Mouse (Mus musculus) sigmoid colon, adult 10 weeks (tissue): ENCODE measurements around the gene Mecp2. TPM values are rescaled to one million over a fixed set of nuclear protein-coding genes. Genes with fewer than 3 reads are reported as not detected.

Experiments
- polyA plus RNA-seq: library from polyadenylated mRNA; stranded (reverse); fragments of 350-450 nt; fragmentation: Illumina TruSeq; extraction: RNeasy Lipid Tissue Mini Kit (QIAGEN cat#74804); gene quantifications from one replicate; pipeline ENCODE4 v1.2.3, GENCODE M21; 2014; ENCODE audit warnings: low read depth, low replicate concordance

The Mecp2 gene
- polyA plus RNA-seq, result 18.2 TPM

GRCm38 (mm10) chrX:74135263-74135662 lies at the start of gene Mecp2:
Gene Mecp2 (minus strand): TSS chrX:74135363.

GRCm38 (mm10) chrX:74176959-74177358 lies 41.8 kb upstream of the Mecp2 start, which contains the start of gene Tktl1:
Gene Tktl1 (plus strand): TSS chrX:74177259.

GRCm38 (mm10) chrX:74167738-74168137 lies 32.6 kb upstream of the Mecp2 start, which contains the start of gene Tex28:
Gene Tex28 (minus strand): TSS chrX:74167838.

GRCm38 (mm10) chrX:74127164-74127563 lies 8.0 kb downstream of the Mecp2 start, which contains the start of gene Opn1mw:
Gene Opn1mw (plus strand): TSS chrX:74127464.

GRCm38 (mm10) chrX:74023188-74024049 lies 111.7 kb downstream of the Mecp2 start, which contains the start of gene Irak1:
Gene Irak1 (minus strand): TSS chrX:74023918.

Other genes with a start within 250 kb of the Mecp2 start
- not detected for gene Avpr2, start 243.3 kb downstream of the Mecp2 start, polyA plus RNA-seq
- gene L1cam, start 239.3 kb downstream of the Mecp2 start, polyA plus RNA-seq, result 17.9 TPM
- 1.9 TPM for gene Arhgap4, start 213.5 kb downstream of the Mecp2 start, polyA plus RNA-seq
- gene Naa10, start 213.4 kb downstream of the Mecp2 start, polyA plus RNA-seq, result 8.7 TPM
- gene Renbp, start 204.5 kb downstream of the Mecp2 start, polyA plus RNA-seq, result 0.63 TPM
- gene Hcfc1, start 169.0 kb downstream of the Mecp2 start, polyA plus RNA-seq, result 30.6 TPM
- gene Irak1, start 111.4 kb downstream of the Mecp2 start, polyA plus RNA-seq, result 39.7 TPM
- gene Opn1mw, start 7.9 kb downstream of the Mecp2 start, polyA plus RNA-seq, result not detected
- gene Tex28, start 32.5 kb upstream of the Mecp2 start, polyA plus RNA-seq, result not detected
- not detected for gene Tktl1, start 41.9 kb upstream of the Mecp2 start, polyA plus RNA-seq
- 96.7 TPM for gene Flna, start 114.5 kb upstream of the Mecp2 start, polyA plus RNA-seq
- gene Emd, start 119.3 kb upstream of the Mecp2 start, polyA plus RNA-seq, result 42.5 TPM
- 1,296 TPM for gene Rpl10, start 135.4 kb upstream of the Mecp2 start, polyA plus RNA-seq
- 77.7 TPM for gene Taz, start 146.5 kb upstream of the Mecp2 start, polyA plus RNA-seq
- 53.1 TPM for gene Dnase1l1, start 147.0 kb upstream of the Mecp2 start, polyA plus RNA-seq
- gene Atp6ap1, start 161.7 kb upstream of the Mecp2 start, polyA plus RNA-seq, result 145 TPM
- 117 TPM for gene Gdi1, start 169.6 kb upstream of the Mecp2 start, polyA plus RNA-seq
- gene Fam50a, start 177.7 kb upstream of the Mecp2 start, polyA plus RNA-seq, result 12.3 TPM
- gene Plxna3, start 193.7 kb upstream of the Mecp2 start, polyA plus RNA-seq, result 1.0 TPM
- gene Lage3, start 218.3 kb upstream of the Mecp2 start, polyA plus RNA-seq, result 10.0 TPM
- 35.8 TPM for gene Ubl4a, start 237.9 kb upstream of the Mecp2 start, polyA plus RNA-seq
- gene Slc10a3, start 238.0 kb upstream of the Mecp2 start, polyA plus RNA-seq, result 10.3 TPM